Mouse (Mus musculus): Measurements from ENCODE around the gene Nup155. TPM values are rescaled to one million over a fixed set of nuclear protein-coding genes. Genes with fewer than 3 reads are reported as not detected.

Nup155 gene
- 48.8 TPM for polyA plus RNA-seq (2014; fragmentation: Illumina TruSeq; extraction: RNeasy Lipid Tissue Mini Kit (QIAGEN cat#74804); ENCODE audit: low read depth, low replicate concordance)

GRCm38 (mm10) chr15:8108966-8109743 is at the start of gene Nup155:
Gene Nup155 (plus strand): TSS chr15:8109273.

GRCm38 (mm10) chr15:8098774-8099749 is 10.0 kb upstream of the Nup155 start, which contains the start of gene Wdr70:
Gene Wdr70 (minus strand): TSS chr15:8099209.

GRCm38 (mm10) chr15:8168591-8169265 is 59.7 kb downstream of the Nup155 start, which contains the start of gene Cplane1:
Gene Cplane1 (plus strand): TSS chr15:8169106.

Other genes starting within 250 kb of the Nup155 start
- 64.9 TPM for gene Wdr70, start 10.1 kb upstream of the Nup155 start, polyA plus RNA-seq (2014; fragmentation: Illumina TruSeq; extraction: RNeasy Lipid Tissue Mini Kit (QIAGEN cat#74804); ENCODE audit: low read depth, low replicate concordance)
- 37.8 TPM for gene Cplane1, start 59.8 kb downstream of the Nup155 start, polyA plus RNA-seq (2014; fragmentation: Illumina TruSeq; extraction: RNeasy Lipid Tissue Mini Kit (QIAGEN cat#74804); ENCODE audit: low read depth, low replicate concordance)

All from testis, adult 10 weeks (tissue).